25 mouse cellular contexts compared by ENCODE assay signal in genomic region chr3:60388593-60388992, GRCm38 (mm10).
"Had no signal": no experiment of that assay in that cellular context is flagged by ENCODE, and none has a peak within 500 bp of the region (broad histone marks: within the 10 kb centered on the region; RNA-seq: fewer than 3 reads in every experiment).

No protein-coding gene starts in this region.

- H3K36me3 ChIP-seq: heart, embryonic 13.5 days; heart, embryonic 15.5 days; hindbrain, embryonic 13.5 days; hindbrain, embryonic 15.5 days; limb, embryonic 10.5 days; limb, embryonic 12.5 days; liver, embryonic 13.5 days had no signal

- H3K4me1 ChIP-seq: heart, embryonic 13.5 days; heart, embryonic 15.5 days; hindbrain, embryonic 13.5 days; hindbrain, embryonic 15.5 days; limb, embryonic 10.5 days; limb, embryonic 12.5 days had no signal

- H3K9ac ChIP-seq: heart, embryonic 13.5 days; heart, embryonic 15.5 days; hindbrain, embryonic 13.5 days; hindbrain, embryonic 15.5 days; limb, embryonic 12.5 days; liver, embryonic 13.5 days had no signal

- H3K27ac ChIP-seq: heart, adult 2 months; heart, embryonic 13.5 days; heart, embryonic 15.5 days; hindbrain, embryonic 13.5 days; hindbrain, embryonic 15.5 days; hindbrain, postnatal 0 days; layer of hippocampus, adult 2 months; left cerebral cortex, adult 2 months; limb, embryonic 10.5 days; limb, embryonic 12.5 days; liver, embryonic 13.5 days had no signal

- H3K9me3 ChIP-seq: heart, embryonic 13.5 days; heart, embryonic 15.5 days; hindbrain, embryonic 13.5 days; hindbrain, embryonic 15.5 days; limb, embryonic 10.5 days; limb, embryonic 12.5 days; liver, embryonic 13.5 days had no signal

- H3K27me3 ChIP-seq: heart, embryonic 13.5 days; heart, embryonic 15.5 days; hindbrain, embryonic 13.5 days; hindbrain, embryonic 15.5 days; limb, embryonic 12.5 days; liver, embryonic 13.5 days had no signal

- H3K4me3 ChIP-seq: heart, adult 2 months; heart, embryonic 13.5 days; heart, embryonic 15.5 days; hindbrain, embryonic 13.5 days; hindbrain, embryonic 15.5 days; layer of hippocampus, adult 2 months; left cerebral cortex, adult 2 months; limb, embryonic 10.5 days; limb, embryonic 12.5 days; liver, embryonic 13.5 days had no signal

- DNase-seq: gastrocnemius, postnatal 14 days; gastrocnemius, postnatal 36 days; heart, adult 11 months; heart, adult 2 months; heart, postnatal 14 days; heart, postnatal 36 days; kidney, adult 18-20 months; kidney, adult 8-10 months; kidney, postnatal 10 days; kidney, postnatal 25 days; kidney, postnatal 4 days; liver; liver, embryonic 13.5 days had no signal

- ATAC-seq: hindbrain, postnatal 0 days; intestine, postnatal 0 days had no signal

- H3K4me2 ChIP-seq: heart, embryonic 11.5 days; heart, embryonic 13.5 days; heart, embryonic 15.5 days; hindbrain, embryonic 13.5 days; hindbrain, embryonic 15.5 days; limb, embryonic 12.5 days; liver, embryonic 11.5 days; liver, embryonic 13.5 days had no signal
